In genomic region chr1:160370552-160370951, GRCm38 (mm10) we compare ENCODE assay signal across 11 mouse cellular contexts.
DNase-seq lines count a peak whose midpoint lies in the region; ATAC-seq lines count a peak whose summit lies in the region.
"Had no signal": no experiment of that assay in that cellular context is flagged by ENCODE, and none has a peak within 500 bp of the region (broad histone marks: within the 10 kb centered on the region; RNA-seq: fewer than 3 reads in every experiment).

No protein-coding gene starts in this region.

- H3K9me3 ChIP-seq in heart, embryonic 13.5 days = no peaks in the 10 kb centered on the region
- no peaks in the 10 kb centered on the region for H3K9me3 ChIP-seq in midbrain, embryonic 14.5 days (ENCODE audit: control insufficient read depth, low read length)
- no peaks in the 10 kb centered on the region for H3K9me3 ChIP-seq in midbrain, embryonic 11.5 days (ENCODE audit: control insufficient read depth, low read length)
- H3K9me3 ChIP-seq in forebrain, embryonic 12.5 days = no peaks in the 10 kb centered on the region
- H3K9me3 ChIP-seq: embryonic facial prominence, embryonic 12.5 days had no signal

- no peak overlapping the region for H3K4me3 ChIP-seq in heart, embryonic 13.5 days
- H3K4me3 ChIP-seq in midbrain, embryonic 14.5 days (replicated peaks; ENCODE audit: low read depth, low read length) = no peak overlapping the region
- no peak overlapping the region for H3K4me3 ChIP-seq in midbrain, embryonic 11.5 days (ENCODE audit: low read depth, low read length)
- no peak overlapping the region for H3K4me3 ChIP-seq in forebrain, embryonic 12.5 days (replicated peaks)
- H3K4me3 ChIP-seq: embryonic facial prominence, embryonic 12.5 days; myocyte had no signal

- H3K9ac ChIP-seq in heart, embryonic 13.5 days = no peak overlapping the region
- H3K9ac ChIP-seq in midbrain, embryonic 14.5 days (replicated peaks; ENCODE audit: low read length) = no peak overlapping the region
- no peak overlapping the region for H3K9ac ChIP-seq in midbrain, embryonic 11.5 days (ENCODE audit: low read length)
- no peak overlapping the region for H3K9ac ChIP-seq in forebrain, embryonic 12.5 days
- H3K9ac ChIP-seq: embryonic facial prominence, embryonic 12.5 days had no signal

- DNase-seq in heart, adult 8-10 months (ENCODE audit: low spot score) = no peak
- peak; percentile 28 for DNase-seq in midbrain, embryonic 14.5 days
- DNase-seq in midbrain, embryonic 11.5 days (ENCODE audit: low spot score, missing footprints) = no peak
- DNase-seq in lung, postnatal 4 days = peak; percentile 34 to 48
- DNase-seq in cerebellum, adult 9-10 months = no peak
- DNase-seq in adrenal gland, postnatal 4 days (ENCODE audit: low spot score in 2 of 2) = no peak
- DNase-seq: kidney, adult 18-20 months had no signal

- 4% methylated on average over 1 of the region's 1 CpGs for WGBS in heart, embryonic 13.5 days
- WGBS in midbrain, embryonic 14.5 days = 53% methylated on average over 1 of the region's 1 CpGs
- WGBS in midbrain, embryonic 11.5 days = 70% methylated on average over 1 of the region's 1 CpGs
- 43% methylated on average over 1 of the region's 1 CpGs for WGBS in forebrain, embryonic 12.5 days

- H3K27ac ChIP-seq in heart, embryonic 13.5 days (replicated peaks) = peak overlapping the region; percentile 93
- no peak overlapping the region for H3K27ac ChIP-seq in midbrain, embryonic 14.5 days (replicated peaks; ENCODE audit: low read depth, low read length)
- no peak overlapping the region for H3K27ac ChIP-seq in midbrain, embryonic 11.5 days (ENCODE audit: low read depth, low read length)
- no peak overlapping the region for H3K27ac ChIP-seq in forebrain, embryonic 12.5 days
- H3K27ac ChIP-seq: embryonic facial prominence, embryonic 12.5 days had no signal

- no peaks in the 10 kb centered on the region for H3K27me3 ChIP-seq in heart, embryonic 13.5 days (replicated peaks)
- H3K27me3 ChIP-seq in midbrain, embryonic 14.5 days (ENCODE audit: control insufficient read depth, insufficient read depth, low read length) = no peaks in the 10 kb centered on the region
- no peaks in the 10 kb centered on the region for H3K27me3 ChIP-seq in midbrain, embryonic 11.5 days (ENCODE audit: control insufficient read depth, insufficient read depth, low read length)
- H3K27me3 ChIP-seq in forebrain, embryonic 12.5 days = no peaks in the 10 kb centered on the region
- H3K27me3 ChIP-seq: embryonic facial prominence, embryonic 12.5 days had no signal

- H3K36me3 ChIP-seq in heart, embryonic 13.5 days = no peaks in the 10 kb centered on the region
- no peaks in the 10 kb centered on the region for H3K36me3 ChIP-seq in midbrain, embryonic 14.5 days (ENCODE audit: control insufficient read depth, insufficient read depth, low read length)
- no peaks in the 10 kb centered on the region for H3K36me3 ChIP-seq in midbrain, embryonic 11.5 days (ENCODE audit: control insufficient read depth, insufficient read depth, low read length)
- no peaks in the 10 kb centered on the region for H3K36me3 ChIP-seq in forebrain, embryonic 12.5 days (replicated peaks)
- H3K36me3 ChIP-seq: embryonic facial prominence, embryonic 12.5 days had no signal

- ATAC-seq in heart, embryonic 13.5 days (ENCODE audit: extremely low read depth, insufficient number of reproducible peaks, low FRiP score, low TSS enrichment) = peak; percentile 71
- ATAC-seq in midbrain, embryonic 14.5 days (ENCODE audit: low FRiP score, low TSS enrichment) = no peak
- ATAC-seq in midbrain, embryonic 11.5 days (ENCODE audit: low FRiP score) = no peak
- peak; percentile 20; the same call in 1 of the 2 replicates for ATAC-seq in forebrain, embryonic 12.5 days (ENCODE audit: low FRiP score)

- no peak overlapping the region for H3K4me2 ChIP-seq in heart, embryonic 13.5 days
- H3K4me2 ChIP-seq in midbrain, embryonic 14.5 days (ENCODE audit: low read length) = no peak overlapping the region
- no peak overlapping the region for H3K4me2 ChIP-seq in midbrain, embryonic 11.5 days
- H3K4me2 ChIP-seq in forebrain, embryonic 12.5 days = no peak overlapping the region
- H3K4me2 ChIP-seq: embryonic facial prominence, embryonic 12.5 days had no signal

- peaks cover 22% of the 10 kb centered on the region for H3K4me1 ChIP-seq in heart, embryonic 13.5 days
- H3K4me1 ChIP-seq in midbrain, embryonic 14.5 days (ENCODE audit: control insufficient read depth, insufficient read depth, low read length) = no peaks in the 10 kb centered on the region
- no peaks in the 10 kb centered on the region for H3K4me1 ChIP-seq in midbrain, embryonic 11.5 days (ENCODE audit: control insufficient read depth, insufficient read depth, low read length)
- no peaks in the 10 kb centered on the region for H3K4me1 ChIP-seq in forebrain, embryonic 12.5 days
- H3K4me1 ChIP-seq: embryonic facial prominence, embryonic 12.5 days had no signal

Comparison
In these comparisons a context has a peak if more than half of its experiments do, and no peak if none do; other contexts are left out.
1. DNase-seq: peak in midbrain, embryonic 14.5 days (single experiment) and lung, postnatal 4 days (2 of 2); none in heart, adult 8-10 months (single experiment), midbrain, embryonic 11.5 days (single experiment), cerebellum, adult 9-10 months (single experiment) and adrenal gland, postnatal 4 days (0 of 2).
2. ATAC-seq: peak in heart, embryonic 13.5 days (single experiment) and forebrain, embryonic 12.5 days (single experiment); none in midbrain, embryonic 14.5 days (single experiment) and midbrain, embryonic 11.5 days (single experiment).